ENCODE assay signal across 8 mouse cellular contexts in the genomic region with DNA sequence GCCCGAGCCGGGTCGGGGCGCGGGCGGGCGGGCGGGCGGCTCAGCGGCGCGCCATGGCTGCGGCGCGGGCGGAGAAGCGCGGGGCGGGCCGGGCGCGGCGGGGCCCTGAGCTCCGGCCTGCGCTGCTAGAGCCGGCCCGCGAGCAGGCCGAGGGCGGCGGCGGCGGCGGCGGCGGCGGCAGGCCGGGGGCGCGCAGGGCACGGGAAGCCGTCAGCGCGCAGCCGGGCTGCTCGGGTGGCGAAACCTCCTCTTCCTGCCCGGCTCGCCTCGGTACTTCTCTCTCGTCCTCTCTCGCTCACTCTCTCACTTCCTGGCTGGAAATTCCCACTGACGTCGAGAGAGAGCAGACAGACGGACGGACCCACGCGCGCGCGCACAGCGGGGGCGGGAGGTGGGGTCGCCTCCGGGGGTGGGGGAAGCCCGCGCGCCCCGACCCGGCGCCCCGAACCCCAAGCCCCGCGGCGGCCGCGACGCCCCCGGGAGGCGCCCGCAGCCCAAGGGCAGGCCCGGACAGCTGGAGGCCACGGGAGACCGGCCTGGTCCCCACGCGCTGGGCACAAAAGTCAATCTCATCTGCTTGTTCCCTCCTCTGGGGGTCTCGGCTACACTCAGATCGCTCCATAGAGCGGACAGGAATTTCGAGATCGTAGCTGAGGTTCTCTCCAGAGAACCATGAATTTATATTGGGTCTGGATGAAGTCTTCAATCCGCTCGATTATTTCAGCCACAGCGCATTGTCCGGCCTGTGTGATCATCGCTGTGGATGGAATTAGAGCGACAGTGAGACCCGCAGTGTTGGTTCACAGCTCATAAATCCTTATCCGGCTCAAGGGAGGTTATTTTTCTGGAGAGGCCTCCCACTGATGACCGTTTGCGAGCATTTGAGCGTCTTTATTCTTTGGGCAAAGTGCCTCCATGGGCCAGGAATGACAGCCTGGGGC. TPM values are rescaled to one million over a fixed set of nuclear protein-coding genes. Genes with fewer than 3 reads are reported as not detected.
A peak's percentile ranks its signal among the peaks of the same experiment; 100 is the strongest.
DNase-seq lines count a peak whose midpoint lies in the region; ATAC-seq lines count a peak whose summit lies in the region.

TSS of gene Nfkb1 (minus strand) at position 357 of the 941 bp plus-strand sequence.

- H3K4me1 ChIP-seq in embryonic facial prominence, embryonic 11.5 days (ENCODE audit: control insufficient read depth, insufficient read depth, low read length) = no peaks in the 10 kb centered on the region
- H3K4me1 ChIP-seq in limb, embryonic 13.5 days = peaks cover 42% of the 10 kb centered on the region
- peaks cover 13% of the 10 kb centered on the region; the same call in 1 of the 2 replicates for H3K4me1 ChIP-seq in midbrain, embryonic 14.5 days (ENCODE audit: control insufficient read depth, insufficient read depth, low read length)

- H3K4me3 ChIP-seq in embryonic facial prominence, embryonic 11.5 days (ENCODE audit: low read depth, low read length) = peak within 1 kb of the TSS; percentile 90
- H3K4me3 ChIP-seq in limb, embryonic 13.5 days = peak within 1 kb of the TSS; percentile 85
- H3K4me3 ChIP-seq in midbrain, embryonic 14.5 days (replicated peaks; ENCODE audit: low read depth, low read length) = peak within 1 kb of the TSS; percentile 80

- peak within 1 kb of the TSS; percentile 99 for H3K9ac ChIP-seq in embryonic facial prominence, embryonic 11.5 days (replicated peaks; ENCODE audit: low read length)
- peak within 1 kb of the TSS; percentile 96 for H3K9ac ChIP-seq in limb, embryonic 13.5 days
- H3K9ac ChIP-seq in midbrain, embryonic 14.5 days (replicated peaks; ENCODE audit: low read length) = peak within 1 kb of the TSS; percentile 93

- H3K9me3 ChIP-seq in embryonic facial prominence, embryonic 11.5 days (replicated peaks; ENCODE audit: control insufficient read depth, low read length) = no peaks in the 10 kb centered on the region
- H3K9me3 ChIP-seq in limb, embryonic 13.5 days = no peaks in the 10 kb centered on the region
- H3K9me3 ChIP-seq in midbrain, embryonic 14.5 days (ENCODE audit: control insufficient read depth, low read length) = no peaks in the 10 kb centered on the region

- peak; percentile 64 for DNase-seq in layer of hippocampus, adult 11-12 months (ENCODE audit: low spot score)
- DNase-seq in layer of hippocampus, adult 9-10 months (ENCODE audit: low spot score) = no peak
- peak; percentile 71 for DNase-seq in embryonic facial prominence, embryonic 11.5 days (ENCODE audit: low spot score)
- DNase-seq in heart, adult 18-20 months = peak; percentile 84 to 86
- peak; percentile 57 for DNase-seq in kidney, adult 11 months
- peak; percentile 79 for DNase-seq in midbrain, embryonic 14.5 days
- peak; percentile 61 for DNase-seq in spleen, adult 12 weeks (ENCODE audit: low spot score)

- WGBS in embryonic facial prominence, embryonic 11.5 days = under 1% methylated on average over 66 of the region's 102 CpGs
- under 1% methylated on average over 62 of the region's 102 CpGs for WGBS in limb, embryonic 13.5 days
- under 1% methylated on average over 60 of the region's 102 CpGs for WGBS in midbrain, embryonic 14.5 days

- ATAC-seq in embryonic facial prominence, embryonic 11.5 days (replicated peaks; ENCODE audit: insufficient number of reproducible peaks, low FRiP score, low TSS enrichment, low read depth) = peak; percentile 84
- peak; percentile 82 for ATAC-seq in limb, embryonic 13.5 days (ENCODE audit: low FRiP score, low read depth)
- peak; percentile 85 for ATAC-seq in midbrain, embryonic 14.5 days (ENCODE audit: low FRiP score, low TSS enrichment)

- H3K27me3 ChIP-seq in embryonic facial prominence, embryonic 11.5 days (ENCODE audit: control insufficient read depth, insufficient read depth, low read length) = no peaks in the 10 kb centered on the region
- H3K27me3 ChIP-seq in limb, embryonic 13.5 days = peaks cover 17% of the 10 kb centered on the region
- no peaks in the 10 kb centered on the region for H3K27me3 ChIP-seq in midbrain, embryonic 14.5 days (ENCODE audit: control insufficient read depth, insufficient read depth, low read length)

- H3K27ac ChIP-seq in embryonic facial prominence, embryonic 11.5 days (replicated peaks; ENCODE audit: low read depth, low read length) = peak within 1 kb of the TSS; percentile 78
- H3K27ac ChIP-seq in limb, embryonic 13.5 days = peak within 1 kb of the TSS; percentile 90
- peak within 1 kb of the TSS; percentile 90 for H3K27ac ChIP-seq in midbrain, embryonic 14.5 days (replicated peaks; ENCODE audit: low read depth, low read length)

- H3K4me2 ChIP-seq in embryonic facial prominence, embryonic 11.5 days (ENCODE audit: low read depth, low read length) = peak within 1 kb of the TSS; percentile 87
- peak within 1 kb of the TSS; percentile 80 for H3K4me2 ChIP-seq in limb, embryonic 13.5 days (replicated peaks)
- peak within 1 kb of the TSS; percentile 79 for H3K4me2 ChIP-seq in midbrain, embryonic 14.5 days (ENCODE audit: low read length)

- H3K36me3 ChIP-seq in embryonic facial prominence, embryonic 11.5 days (replicated peaks; ENCODE audit: control insufficient read depth, insufficient read depth, low read depth, low read length) = no peaks in the 10 kb centered on the region
- H3K36me3 ChIP-seq in limb, embryonic 13.5 days = no peaks in the 10 kb centered on the region
- H3K36me3 ChIP-seq in midbrain, embryonic 14.5 days (ENCODE audit: control insufficient read depth, insufficient read depth, low read length) = no peaks in the 10 kb centered on the region

RNA-seq across cellular contexts. Expression of gene Nfkb1, which starts in this region (rescaled TPM):
- 14.2 and 18.9 TPM in 2 replicates for polyA plus RNA-seq in embryonic facial prominence, embryonic 11.5 days (2014; fragmentation: Nextera tagmentation; extraction: Ambion mirVana)
- total RNA-seq in heart, adult 18-20 months (2021) = 10 to 100 TPM; 30.7 to 33.0 TPM
- 15.8 and 16.0 TPM in 2 replicates for polyA plus RNA-seq in limb, embryonic 13.5 days (2015; fragmentation: Nextera tagmentation; extraction: Ambion mirVana)
- 7.6 and 8.7 TPM in 2 replicates for polyA plus RNA-seq in midbrain, embryonic 14.5 days (2014; fragmentation: Nextera tagmentation; extraction: Ambion mirVana)
